Mouse (Mus musculus) stomach, postnatal 0 days (tissue): ENCODE measurements at regions not wholly inside any gene's neighbourhood (a gene's known extent, or its start where the extent isn't known, plus 50 kb on each side); places are given as distances from the start of the nearest gene placed in this dataset.

Experiments
- CTCF ChIP-seq: IDR thresholded peaks from 2 replicates; pipeline ENCODE4 v1.5.1; 2016; ENCODE audit warnings: antibody characterized with exemption, low read depth, mild to moderate bottlenecking, moderate library complexity
- EP300 ChIP-seq: optimal IDR thresholded peaks from 2 replicates; pipeline ENCODE3; 2016; ENCODE audit warnings: antibody characterized with exemption

- no peak for TF ChIP-seq EP300
- TF ChIP-seq CTCF: no peak
Observed at GRCm38 (mm10) chr6:143442361-143442760, 275.3 kb downstream of the Etnk1 start.
